Mouse (Mus musculus) ZHBTc4 (cell line): ENCODE measurements around the gene Trim65.
"Not testable (repeated sequence)": the region's sequence is repeated elsewhere in the genome, so short reads cannot be mapped to it uniquely, and the experiment has no call there.

Source experiments
- DNase-seq: peaks from one replicate; pipeline ENCODE4 v3.0.0-alpha.2; 2011; ENCODE audit warnings: low read depth, low spot score

Trim65 gene

GRCm38 (mm10) chr11:116108464-116109137, 22.3 kb downstream of the Trim65 start:
- no peak for DNase-seq

- peak; percentile 36 for DNase-seq
Measured at GRCm38 (mm10) chr11:116107777-116108285, 23.1 kb downstream of the Trim65 start.

- no peak for DNase-seq
Measured at GRCm38 (mm10) chr11:116106963-116107776, 23.8 kb downstream of the Trim65 start.

- DNase-seq = peak; percentile 80
Measured at GRCm38 (mm10) chr11:116106154-116106962, 24.6 kb downstream of the Trim65 start.

- DNase-seq = no peak
Measured at GRCm38 (mm10) chr11:116105065-116105464, 25.9 kb downstream of the Trim65 start.

- peak; percentile 89 for DNase-seq
Measured at GRCm38 (mm10) chr11:116104006-116104646, 26.8 kb downstream of the Trim65 start.

GRCm38 (mm10) chr11:116103572-116103971, 27.4 kb downstream of the Trim65 start:
- no peak for DNase-seq

GRCm38 (mm10) chr11:116102472-116102871, 28.5 kb downstream of the Trim65 start:
- no peak for DNase-seq

GRCm38 (mm10) chr11:116101931-116102381, 29.0 kb downstream of the Trim65 start:
- DNase-seq = peak; percentile 37

GRCm38 (mm10) chr11:116100839-116101238, 30.1 kb downstream of the Trim65 start:
- DNase-seq = no peak

GRCm38 (mm10) chr11:116100385-116100784, 30.5 kb downstream of the Trim65 start:
- peak; percentile 26 for DNase-seq

- DNase-seq = no peak
Measured at GRCm38 (mm10) chr11:116099462-116099861, 31.5 kb downstream of the Trim65 start.

GRCm38 (mm10) chr11:116098711-116099460, 32.0 kb downstream of the Trim65 start:
- no peak for DNase-seq

- peak; percentile 97 for DNase-seq
Measured at GRCm38 (mm10) chr11:116096213-116097108, 34.5 kb downstream of the Trim65 start.

GRCm38 (mm10) chr11:116095573-116095972, 35.4 kb downstream of the Trim65 start:
- DNase-seq = no peak

GRCm38 (mm10) chr11:116093771-116094565, 37.0 kb downstream of the Trim65 start:
- no peak for DNase-seq

GRCm38 (mm10) chr11:116092959-116093358, 38.0 kb downstream of the Trim65 start:
- not testable (repeated sequence) for DNase-seq

GRCm38 (mm10) chr11:116091591-116091990, 39.3 kb downstream of the Trim65 start:
- no peak for DNase-seq

GRCm38 (mm10) chr11:116089545-116089944, 41.4 kb downstream of the Trim65 start:
- DNase-seq = no peak
